In the genomic region with DNA sequence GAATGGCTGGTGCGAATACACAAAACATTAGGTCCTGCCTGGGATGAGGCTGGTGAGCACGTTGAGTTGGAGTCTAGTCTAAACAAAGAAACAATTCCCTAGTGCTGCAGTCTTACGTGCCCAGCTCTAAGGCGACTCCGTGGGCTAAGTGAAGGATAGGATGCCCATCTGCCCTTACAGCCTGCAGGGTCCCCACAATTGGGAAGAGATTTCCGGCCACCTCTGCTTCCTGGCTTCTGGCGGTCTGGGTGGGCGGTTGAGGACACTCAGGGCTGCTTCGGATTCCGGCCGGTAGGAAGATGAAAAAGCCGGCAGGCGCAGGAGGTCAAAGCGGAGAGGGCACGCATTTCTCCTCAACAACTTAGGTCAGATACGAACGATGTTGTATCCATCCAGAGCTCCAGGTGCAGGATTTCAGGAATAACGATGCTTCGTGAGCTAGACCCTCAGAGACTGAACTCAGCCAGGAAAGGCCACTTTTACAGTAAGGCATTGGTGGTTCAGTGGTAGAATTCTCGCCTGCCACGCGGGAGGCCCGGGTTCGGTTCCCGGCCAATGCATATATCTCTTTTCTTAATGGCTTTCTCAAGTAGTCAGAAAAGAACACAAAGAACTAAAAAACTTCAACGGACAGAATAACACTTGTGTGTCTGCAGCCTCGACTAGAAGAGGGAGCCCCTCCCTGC, we compare ENCODE assay signal across 8 mouse cellular contexts. TPM values are rescaled to one million over a fixed set of nuclear protein-coding genes. Genes with fewer than 3 reads are reported as not detected.
A peak's percentile ranks its signal among the peaks of the same experiment; 100 is the strongest.
DNase-seq lines count a peak whose midpoint lies in the region; ATAC-seq and TF ChIP-seq lines count a peak whose summit lies in the region.

No protein-coding gene starts in this region.

- H3K9me3 ChIP-seq in heart, embryonic 10.5 days: no peaks in the 10 kb centered on the region
- H3K9me3 ChIP-seq in kidney, embryonic 14.5 days (ENCODE audit: control insufficient read depth, low read length): no peaks in the 10 kb centered on the region
- H3K9me3 ChIP-seq in limb, embryonic 15.5 days: no peaks in the 10 kb centered on the region
- no peaks in the 10 kb centered on the region for H3K9me3 ChIP-seq in midbrain, postnatal 0 days (ENCODE audit: low read length)

- no peak for TF ChIP-seq POLR2A in embryonic fibroblast, embryonic 13.5 days (IDR thresholded peaks at IDR 0.05; ENCODE audit: low read depth, low read length)

- H3K4me1 ChIP-seq in embryonic fibroblast, embryonic 13.5 days (ENCODE audit: control insufficient read depth, insufficient read depth, low read length): peaks cover 13% of the 10 kb centered on the region
- peaks cover 35% of the 10 kb centered on the region for H3K4me1 ChIP-seq in heart, embryonic 10.5 days
- H3K4me1 ChIP-seq in kidney, embryonic 14.5 days (ENCODE audit: control insufficient read depth, insufficient read depth, low read length): peaks cover 11% of the 10 kb centered on the region; the same call in 1 of the 2 replicates
- peaks cover 24% of the 10 kb centered on the region for H3K4me1 ChIP-seq in limb, embryonic 15.5 days
- H3K4me1 ChIP-seq in midbrain, postnatal 0 days (ENCODE audit: insufficient read depth, low read length): peaks cover 14% of the 10 kb centered on the region

- peak overlapping the region; percentile 66 for H3K4me2 ChIP-seq in kidney, embryonic 14.5 days (replicated peaks; ENCODE audit: low read depth, low read length)
- peak overlapping the region; percentile 70 for H3K4me2 ChIP-seq in limb, embryonic 15.5 days
- peak overlapping the region; percentile 69 for H3K4me2 ChIP-seq in midbrain, postnatal 0 days (ENCODE audit: low read depth, low read length, poor library complexity, severe bottlenecking)

- TF ChIP-seq CTCF in embryonic fibroblast, embryonic 13.5 days (IDR thresholded peaks at IDR 0.05; ENCODE audit: borderline replicate concordance, insufficient read depth, low read length): no peak
- no peak for TF ChIP-seq CTCF in midbrain, postnatal 0 days (IDR thresholded peaks at IDR 0.05)

- WGBS in heart, embryonic 10.5 days: under 1% methylated on average over 27 of the region's 27 CpGs
- WGBS in kidney, embryonic 14.5 days: under 1% methylated on average over 27 of the region's 27 CpGs
- WGBS in limb, embryonic 15.5 days: under 1% methylated on average over 27 of the region's 27 CpGs
- WGBS in midbrain, postnatal 0 days: under 1% methylated on average over 27 of the region's 27 CpGs

- H3K27me3 ChIP-seq in heart, embryonic 10.5 days (ENCODE audit: insufficient read depth, poor library complexity, severe bottlenecking): peaks cover 8% of the 10 kb centered on the region; the same call in 1 of the 2 replicates
- no peaks in the 10 kb centered on the region; the same call in 1 of the 2 replicates for H3K27me3 ChIP-seq in kidney, embryonic 14.5 days (ENCODE audit: control insufficient read depth, insufficient read depth, low read length)
- no peaks in the 10 kb centered on the region for H3K27me3 ChIP-seq in limb, embryonic 15.5 days
- H3K27me3 ChIP-seq in midbrain, postnatal 0 days (ENCODE audit: insufficient read depth, low read length): no peaks in the 10 kb centered on the region

- peak; percentile 84 for DNase-seq in A20 (ENCODE audit: low read depth, low spot score)
- peak; percentile 93 for DNase-seq in brain, adult 2 months (ENCODE audit: low read depth, low spot score)
- peak; percentile 92 for DNase-seq in heart, embryonic 10.5 days (ENCODE audit: low spot score)
- DNase-seq in midbrain, postnatal 0 days (ENCODE audit: low spot score): peak; percentile 91
- peak; percentile 85 to 87 for DNase-seq in spleen, postnatal 10 days (ENCODE audit: low spot score in 2 of 2)

- peak; percentile 87 for ATAC-seq in kidney, embryonic 14.5 days (ENCODE audit: low FRiP score, low TSS enrichment)
- ATAC-seq in limb, embryonic 15.5 days (ENCODE audit: insufficient number of reproducible peaks, low FRiP score, low TSS enrichment, low read depth): peak; percentile 79
- ATAC-seq in midbrain, postnatal 0 days (ENCODE audit: low FRiP score): peak; percentile 82

- H3K9ac ChIP-seq in kidney, embryonic 14.5 days (ENCODE audit: low read depth, low read length): peak overlapping the region; percentile 43
- H3K9ac ChIP-seq in limb, embryonic 15.5 days: peak overlapping the region; percentile 52
- H3K9ac ChIP-seq in midbrain, postnatal 0 days (replicated peaks; ENCODE audit: low read length, poor library complexity, severe bottlenecking): peak overlapping the region; percentile 72

- peaks cover 11% of the 10 kb centered on the region for H3K36me3 ChIP-seq in heart, embryonic 10.5 days
- peaks cover 7% of the 10 kb centered on the region; the same call in 1 of the 2 replicates for H3K36me3 ChIP-seq in kidney, embryonic 14.5 days (ENCODE audit: control insufficient read depth, insufficient read depth, low read length)
- H3K36me3 ChIP-seq in limb, embryonic 15.5 days: peaks cover 9% of the 10 kb centered on the region; the same call in 1 of the 2 replicates
- no peaks in the 10 kb centered on the region for H3K36me3 ChIP-seq in midbrain, postnatal 0 days (ENCODE audit: insufficient read depth, low read length)

- H3K4me3 ChIP-seq in embryonic fibroblast, embryonic 13.5 days (ENCODE audit: insufficient read depth, low read length): peak overlapping the region; percentile 47
- H3K4me3 ChIP-seq in heart, embryonic 10.5 days: peak overlapping the region; percentile 74
- H3K4me3 ChIP-seq in kidney, embryonic 14.5 days (ENCODE audit: low read length): peak overlapping the region; percentile 60
- peak overlapping the region; percentile 66 for H3K4me3 ChIP-seq in limb, embryonic 15.5 days
- peak overlapping the region; percentile 68 for H3K4me3 ChIP-seq in midbrain, postnatal 0 days (ENCODE audit: low read depth, low read length)

- no peak overlapping the region for H3K27ac ChIP-seq in embryonic fibroblast, embryonic 13.5 days (ENCODE audit: insufficient read depth, low read length)
- peak overlapping the region; percentile 78 for H3K27ac ChIP-seq in heart, embryonic 10.5 days
- peak overlapping the region; percentile 39; the same call in 1 of the 2 replicates for H3K27ac ChIP-seq in kidney, embryonic 14.5 days (ENCODE audit: low read depth, low read length)
- peak overlapping the region; percentile 33; the same call in 1 of the 2 replicates for H3K27ac ChIP-seq in limb, embryonic 15.5 days
- peak overlapping the region; percentile 77 for H3K27ac ChIP-seq in midbrain, postnatal 0 days (ENCODE audit: low read depth, low read length)

RNA-seq across cellular contexts. Expression of a gene that starts 6.1 kb away (rescaled TPM):
- not detected in 2 replicates for polyA plus RNA-seq in embryonic fibroblast, embryonic 13.5 days (2011; ENCODE audit: insufficient read length, low read depth, missing spikeins)
- polyA plus RNA-seq in heart, embryonic 10.5 days (2016; fragmentation: Nextera tagmentation; extraction: Ambion mirVana): 8.6 and 27.2 TPM in 2 replicates
- polyA plus RNA-seq in kidney, embryonic 14.5 days (2014; fragmentation: Nextera tagmentation; extraction: Ambion mirVana): 53.3 and 77.3 TPM in 2 replicates
- 8.2 and 9.7 TPM in 2 replicates for polyA plus RNA-seq in limb, embryonic 15.5 days (2015; fragmentation: Nextera tagmentation; extraction: Ambion mirVana)
- not detected in 2 replicates for total RNA-seq in midbrain, postnatal 0 days (2014; rRNA removed)
- polyA plus RNA-seq in midbrain, postnatal 0 days (2015; fragmentation: Nextera tagmentation; extraction: Ambion mirVana): not detected in 2 replicates

RNA-seq across cellular contexts. Expression of a gene that starts 29.3 kb away (rescaled TPM):
- polyA plus RNA-seq in embryonic fibroblast, embryonic 13.5 days (2011; ENCODE audit: insufficient read length, low read depth, missing spikeins): 192 and 194 TPM in 2 replicates
- polyA plus RNA-seq in heart, embryonic 10.5 days (2016; fragmentation: Nextera tagmentation; extraction: Ambion mirVana): 62.9 and 72.4 TPM in 2 replicates
- polyA plus RNA-seq in kidney, embryonic 14.5 days (2014; fragmentation: Nextera tagmentation; extraction: Ambion mirVana): 37.9 and 59.7 TPM in 2 replicates
- 48.0 and 48.4 TPM in 2 replicates for polyA plus RNA-seq in limb, embryonic 15.5 days (2015; fragmentation: Nextera tagmentation; extraction: Ambion mirVana)
- 110 and 111 TPM in 2 replicates for total RNA-seq in midbrain, postnatal 0 days (2014; rRNA removed)
- 86.8 and 91.9 TPM in 2 replicates for polyA plus RNA-seq in midbrain, postnatal 0 days (2015; fragmentation: Nextera tagmentation; extraction: Ambion mirVana)

RNA-seq across cellular contexts. Expression of a gene that starts 30.0 kb away (rescaled TPM):
- not detected in 2 replicates for polyA plus RNA-seq in embryonic fibroblast, embryonic 13.5 days (2011; ENCODE audit: insufficient read length, low read depth, missing spikeins)
- polyA plus RNA-seq in heart, embryonic 10.5 days (2016; fragmentation: Nextera tagmentation; extraction: Ambion mirVana): not detected in 2 replicates
- polyA plus RNA-seq in kidney, embryonic 14.5 days (2014; fragmentation: Nextera tagmentation; extraction: Ambion mirVana): 51.6 and 59.0 TPM in 2 replicates
- polyA plus RNA-seq in limb, embryonic 15.5 days (2015; fragmentation: Nextera tagmentation; extraction: Ambion mirVana): not detected in 2 replicates
- total RNA-seq in midbrain, postnatal 0 days (2014; rRNA removed): not detected in 2 replicates
- 0.10 and 0.39 TPM in 2 replicates for polyA plus RNA-seq in midbrain, postnatal 0 days (2015; fragmentation: Nextera tagmentation; extraction: Ambion mirVana)

RNA-seq across cellular contexts. Expression of a gene that starts 30.7 kb away (rescaled TPM):
- polyA plus RNA-seq in embryonic fibroblast, embryonic 13.5 days (2011; ENCODE audit: insufficient read length, low read depth, missing spikeins): 7.8 and 8.5 TPM in 2 replicates
- 6.9 and 7.7 TPM in 2 replicates for polyA plus RNA-seq in heart, embryonic 10.5 days (2016; fragmentation: Nextera tagmentation; extraction: Ambion mirVana)
- polyA plus RNA-seq in kidney, embryonic 14.5 days (2014; fragmentation: Nextera tagmentation; extraction: Ambion mirVana): 2.3 and 6.7 TPM in 2 replicates
- 4.9 and 5.0 TPM in 2 replicates for polyA plus RNA-seq in limb, embryonic 15.5 days (2015; fragmentation: Nextera tagmentation; extraction: Ambion mirVana)
- 11.0 and 14.7 TPM in 2 replicates for total RNA-seq in midbrain, postnatal 0 days (2014; rRNA removed)
- polyA plus RNA-seq in midbrain, postnatal 0 days (2015; fragmentation: Nextera tagmentation; extraction: Ambion mirVana): 5.0 and 5.2 TPM in 2 replicates

RNA-seq across cellular contexts. Expression of a gene that starts 32.2 kb away (rescaled TPM):
- 15.1 and 18.5 TPM in 2 replicates for polyA plus RNA-seq in embryonic fibroblast, embryonic 13.5 days (2011; ENCODE audit: insufficient read length, low read depth, missing spikeins)
- 8.1 and 15.5 TPM in 2 replicates for polyA plus RNA-seq in heart, embryonic 10.5 days (2016; fragmentation: Nextera tagmentation; extraction: Ambion mirVana)
- 3.9 and 8.6 TPM in 2 replicates for polyA plus RNA-seq in kidney, embryonic 14.5 days (2014; fragmentation: Nextera tagmentation; extraction: Ambion mirVana)
- 8.9 and 10.0 TPM in 2 replicates for polyA plus RNA-seq in limb, embryonic 15.5 days (2015; fragmentation: Nextera tagmentation; extraction: Ambion mirVana)
- 19.3 and 19.5 TPM in 2 replicates for total RNA-seq in midbrain, postnatal 0 days (2014; rRNA removed)
- polyA plus RNA-seq in midbrain, postnatal 0 days (2015; fragmentation: Nextera tagmentation; extraction: Ambion mirVana): 6.7 and 9.5 TPM in 2 replicates

Comparison
In these comparisons a context has a peak if more than half of its experiments do, and no peak if none do; other contexts are left out.
1. RNA of a gene that starts 30.0 kb away (polyA plus RNA-seq): 51.6 to 59.0 TPM in kidney, embryonic 14.5 days; 0.10 to 0.39 TPM in midbrain, postnatal 0 days, not detected in limb, embryonic 15.5 days, not detected in heart, embryonic 10.5 days and not detected in embryonic fibroblast, embryonic 13.5 days; every median in the first group is over 10 times any median in the second.
2. Peak in every context shown above with its lines, with median percentiles within 50 percentile points of each other: DNase-seq, H3K4me3 ChIP-seq, ATAC-seq, H3K4me2 ChIP-seq and H3K9ac ChIP-seq.